Mouse (Mus musculus) gastrocnemius, adult 18-20 months (tissue): ENCODE measurements around the gene Naif1. TPM values are rescaled to one million over a fixed set of nuclear protein-coding genes. Genes with fewer than 3 reads are reported as not detected.

ENCODE experiments used
- DNase-seq: peaks from one replicate; pipeline ENCODE4 v3.0.0; 2021; ENCODE audit warnings: low spot score
- total RNA-seq, 2 experiments: library from RNA; stranded (reverse); gene quantifications; 2 replicates each; pipeline ENCODE4 v1.2.3; 2021

The Naif1 gene
- total RNA-seq, 2 experiments from 2014 or later = 2.6 to 3.0 TPM

GRCm38 (mm10) chr2:32500461-32500860 is 50.2 kb downstream of the Naif1 start:
- DNase-seq = no peak

- DNase-seq = no peak
Measured at GRCm38 (mm10) chr2:32501754-32502324, 51.6 kb downstream of the Naif1 start.

- DNase-seq = no peak
Measured at GRCm38 (mm10) chr2:32502843-32503242, 52.6 kb downstream of the Naif1 start.

GRCm38 (mm10) chr2:32503588-32503987 is 53.3 kb downstream of the Naif1 start:
- no peak for DNase-seq

GRCm38 (mm10) chr2:32505536-32505935 is 55.3 kb downstream of the Naif1 start:
- no peak for DNase-seq

Other genes with a start within 250 kb of the Naif1 start
- gene Pomt1, start 213.9 kb upstream of the Naif1 start, total RNA-seq = 10 to 100 TPM; 10.2 to 11.1 TPM
- 10 to 100 TPM; 11.4 to 11.6 TPM for gene Uck1, start 190.3 kb upstream of the Naif1 start, total RNA-seq
- 10 to 100 TPM; 56.7 to 56.9 TPM for gene Golga2, start 163.1 kb upstream of the Naif1 start, total RNA-seq
- gene Swi5, start 162.4 kb upstream of the Naif1 start, total RNA-seq = 100 to 1,000 TPM; 143 to 148 TPM
- 10 to 100 TPM; 25.6 to 27.5 TPM for gene Ciz1, start 98.1 kb upstream of the Naif1 start, total RNA-seq
- gene Dnm1, start 97.1 kb upstream of the Naif1 start, total RNA-seq = 1 to 10 TPM; 3.5 to 5.3 TPM
- gene 1110008P14Rik, start 68.5 kb upstream of the Naif1 start, total RNA-seq = 10 to 100 TPM; 42.6 to 47.1 TPM
- gene Lcn2, start 62.2 kb upstream of the Naif1 start, total RNA-seq = 1 to 10 TPM; 1.4 to 4.8 TPM
- gene Ptges2, start 54.6 kb upstream of the Naif1 start, total RNA-seq = 10 to 100 TPM; 37.1 to 43.0 TPM
- gene Slc25a25, start 988 bp downstream of the Naif1 start, total RNA-seq = 100 to 1,000 TPM in 1 of 2 experiments, 10 to 100 TPM in 1; 47.6 to 217 TPM
- 1 to 10 TPM; 2.0 to 2.6 TPM for gene Fam102a, start 84.9 kb downstream of the Naif1 start, total RNA-seq
- 10 to 100 TPM; 11.7 to 12.6 TPM for gene Dpm2, start 120.4 kb downstream of the Naif1 start, total RNA-seq
- not detected for gene Pip5kl1, start 124.3 kb downstream of the Naif1 start, total RNA-seq
- gene 9430097D07Rik, start 125.2 kb downstream of the Naif1 start, total RNA-seq = not detected
- gene St6galnac4, start 136.6 kb downstream of the Naif1 start, total RNA-seq = 10 to 100 TPM; 13.5 to 19.8 TPM
- 10 to 100 TPM; 47.0 to 52.2 TPM for gene St6galnac6, start 149.3 kb downstream of the Naif1 start, total RNA-seq
- gene Ak1, start 171.3 kb downstream of the Naif1 start, total RNA-seq = 1,000 to 10,000 TPM; 1,543 to 1,586 TPM
- gene Eng, start 196.1 kb downstream of the Naif1 start, total RNA-seq = 10 to 100 TPM; 21.1 to 34.1 TPM